32 mouse cellular contexts compared by ENCODE assay signal in genomic region chr3:107629411-107629810, GRCm38 (mm10). TPM values are rescaled to one million over a fixed set of nuclear protein-coding genes. Genes with fewer than 3 reads are reported as not detected.
DNase-seq lines count a peak whose midpoint lies in the region; ATAC-seq and TF ChIP-seq lines count a peak whose summit lies in the region.
"Had no signal": no experiment of that assay in that cellular context is flagged by ENCODE, and none has a peak within 500 bp of the region (broad histone marks: within the 10 kb centered on the region; RNA-seq: fewer than 3 reads in every experiment).

No protein-coding gene starts in this region.

- WGBS in heart, embryonic 10.5 days, result 95% methylated on average over 4 of the region's 4 CpGs
- WGBS in heart, adult 2 months, result 91% methylated on average over 4 of the region's 4 CpGs
- WGBS in midbrain, embryonic 11.5 days, result 92% methylated on average over 4 of the region's 4 CpGs
- 95% methylated on average over 4 of the region's 4 CpGs for WGBS in midbrain, postnatal 0 days

- no peak for TF ChIP-seq EP300 in heart, adult 2 months (IDR thresholded peaks at IDR 0.05; ENCODE audit: insufficient read depth, low read depth, low read length)

- no peak overlapping the region for H3K9ac ChIP-seq in heart, adult 2 months (ENCODE audit: low read depth, low read length)
- H3K9ac ChIP-seq in midbrain, embryonic 11.5 days (ENCODE audit: low read length), result no peak overlapping the region
- no peak overlapping the region for H3K9ac ChIP-seq in midbrain, postnatal 0 days (replicated peaks; ENCODE audit: low read length, poor library complexity, severe bottlenecking)

- no peak for TF ChIP-seq CTCF in heart, adult 2 months (IDR thresholded peaks at IDR 0.05)
- TF ChIP-seq CTCF in midbrain, postnatal 0 days (IDR thresholded peaks at IDR 0.05), result no peak

- TF ChIP-seq POLR2A in heart, adult 2 months (IDR thresholded peaks at IDR 0.05; ENCODE audit: insufficient read depth, low read depth, low read length), result no peak

- ATAC-seq in midbrain, embryonic 11.5 days (ENCODE audit: low FRiP score), result no peak
- ATAC-seq in midbrain, postnatal 0 days (ENCODE audit: low FRiP score), result no peak
- ATAC-seq: inflammation-experienced regulatory T-cells, adult 6 months had no signal

- no peak overlapping the region for H3K4me2 ChIP-seq in midbrain, embryonic 11.5 days
- H3K4me2 ChIP-seq in midbrain, postnatal 0 days (ENCODE audit: low read depth, low read length, poor library complexity, severe bottlenecking), result no peak overlapping the region

- H3K9me3 ChIP-seq in heart, embryonic 10.5 days, result no peaks in the 10 kb centered on the region
- no peaks in the 10 kb centered on the region for H3K9me3 ChIP-seq in midbrain, embryonic 11.5 days (ENCODE audit: control insufficient read depth, low read length)
- H3K9me3 ChIP-seq in midbrain, postnatal 0 days (ENCODE audit: low read length), result no peaks in the 10 kb centered on the region
- H3K9me3 ChIP-seq: embryonic facial prominence, embryonic 10.5 days; heart, embryonic 15.5 days had no signal

- H3K4me3 ChIP-seq in heart, embryonic 10.5 days, result no peak overlapping the region
- H3K4me3 ChIP-seq in heart, adult 2 months, result no peak overlapping the region
- H3K4me3 ChIP-seq in midbrain, embryonic 11.5 days (ENCODE audit: low read depth, low read length), result no peak overlapping the region
- H3K4me3 ChIP-seq in midbrain, postnatal 0 days (ENCODE audit: low read depth, low read length), result no peak overlapping the region

- H3K4me1 ChIP-seq in heart, embryonic 10.5 days, result peaks cover 14% of the 10 kb centered on the region
- H3K4me1 ChIP-seq in heart, adult 2 months (ENCODE audit: control insufficient read depth, insufficient read depth, low read length), result peaks cover 5% of the 10 kb centered on the region
- peaks cover 7% of the 10 kb centered on the region; the same call in 1 of the 2 replicates for H3K4me1 ChIP-seq in midbrain, embryonic 11.5 days (ENCODE audit: control insufficient read depth, insufficient read depth, low read length)
- H3K4me1 ChIP-seq in midbrain, postnatal 0 days (ENCODE audit: insufficient read depth, low read length), result peaks cover 7% of the 10 kb centered on the region

- no peaks in the 10 kb centered on the region for H3K27me3 ChIP-seq in heart, embryonic 10.5 days (ENCODE audit: insufficient read depth, poor library complexity, severe bottlenecking)
- no peaks in the 10 kb centered on the region for H3K27me3 ChIP-seq in heart, adult 2 months (ENCODE audit: control insufficient read depth, insufficient read depth, low read length)
- H3K27me3 ChIP-seq in midbrain, embryonic 11.5 days (ENCODE audit: control insufficient read depth, insufficient read depth, low read length), result no peaks in the 10 kb centered on the region
- H3K27me3 ChIP-seq in midbrain, postnatal 0 days (ENCODE audit: insufficient read depth, low read length), result no peaks in the 10 kb centered on the region
- H3K27me3 ChIP-seq: heart, embryonic 15.5 days had no signal

- peaks cover 46% of the 10 kb centered on the region for H3K36me3 ChIP-seq in heart, embryonic 10.5 days
- H3K36me3 ChIP-seq in heart, adult 2 months (ENCODE audit: control insufficient read depth, insufficient read depth, low read length), result peaks cover 4% of the 10 kb centered on the region; the same call in 1 of the 2 replicates
- H3K36me3 ChIP-seq in midbrain, embryonic 11.5 days (ENCODE audit: control insufficient read depth, insufficient read depth, low read length), result peaks cover 26% of the 10 kb centered on the region
- H3K36me3 ChIP-seq in midbrain, postnatal 0 days (ENCODE audit: insufficient read depth, low read length), result peaks cover 40% of the 10 kb centered on the region

- DNase-seq in heart, embryonic 10.5 days (ENCODE audit: low spot score), result peak; percentile 24
- no peak for DNase-seq in heart, adult 2 months
- DNase-seq in midbrain, embryonic 11.5 days (ENCODE audit: low spot score, missing footprints), result peak; percentile 67
- no peak for DNase-seq in midbrain, postnatal 0 days (ENCODE audit: low spot score)
- peak; percentile 8 to 10 for DNase-seq in urinary bladder, postnatal 4 days (ENCODE audit: low spot score in 2 of 2)
- no peak for DNase-seq in urinary bladder, postnatal 14 days (ENCODE audit: low spot score)
- DNase-seq in cerebellum, postnatal 36 days, result no peak
- DNase-seq: adrenal gland, adult 2 months; cerebellum, adult 11 months; cerebellum, adult 9-11 months; gastrocnemius, postnatal 25 days; heart, postnatal 4 days; kidney, adult 8-10 months; kidney, postnatal 14 days; thymus, postnatal 25 days had no signal

- H3K79me2 ChIP-seq in heart, adult 2 months (replicated peaks; ENCODE audit: control insufficient read depth, insufficient read depth, low read length), result no peaks in the 10 kb centered on the region

- intact Hi-C loops in heart, adult 2 months (cut with DNase I), result no loop called here

- no peak overlapping the region for H3K27ac ChIP-seq in heart, embryonic 10.5 days
- no peak overlapping the region for H3K27ac ChIP-seq in heart, adult 2 months
- H3K27ac ChIP-seq in midbrain, embryonic 11.5 days (ENCODE audit: low read depth, low read length), result no peak overlapping the region
- H3K27ac ChIP-seq in midbrain, postnatal 0 days (ENCODE audit: low read depth, low read length), result no peak overlapping the region
- H3K27ac ChIP-seq: embryonic facial prominence, embryonic 10.5 days; heart, embryonic 15.5 days; macrophage had no signal

RNA-seq across cellular contexts. Expression of gene Gm10961, which starts 1.7 kb away (rescaled TPM):
- polyA plus RNA-seq in heart, embryonic 10.5 days (2016; fragmentation: Nextera tagmentation; extraction: Ambion mirVana), result not detected in 2 replicates
- not detected for total RNA-seq in heart, adult 2 months (2021)
- polyA plus RNA-seq in heart, adult 2 months (2012; rRNA removed), result not detected in 2 replicates
- not detected in 2 replicates for polyA plus RNA-seq in midbrain, embryonic 11.5 days (2014; fragmentation: Nextera tagmentation; extraction: Ambion mirVana)
- total RNA-seq in midbrain, postnatal 0 days (2014; rRNA removed), result not detected in 2 replicates
- polyA plus RNA-seq in midbrain, postnatal 0 days (2015; fragmentation: Nextera tagmentation; extraction: Ambion mirVana), result not detected in 2 replicates
- total RNA-seq: adrenal gland, adult 2 months; adrenal gland, postnatal 4 days; gastrocnemius, postnatal 25 days; heart, adult 8-10 months; heart, postnatal 4 days; layer of hippocampus, adult 2 months; layer of hippocampus, postnatal 25 days; liver, adult 2 months; MEL had no signal
- polyA plus RNA-seq: adrenal gland, adult 2 months; C2C12; cortical plate, adult 2 months; embryonic facial prominence, embryonic 10.5 days; heart, embryonic 15.5 days; inflammation-experienced regulatory T-cells, adult 6 months; limb, embryonic 11.5 days; liver, adult 2 months; liver, embryonic 16.5 days; lung, embryonic 16.5 days; macrophage; spleen, adult 2 months; testis, adult 2 months had no signal

RNA-seq across cellular contexts. Expression of gene Strip1, which starts 2.1 kb away (rescaled TPM):
- 45.1 and 50.1 TPM in 2 replicates for polyA plus RNA-seq in heart, embryonic 10.5 days (2016; fragmentation: Nextera tagmentation; extraction: Ambion mirVana)
- total RNA-seq in heart, adult 2 months (2021), result 10 to 100 TPM; 19.9 to 21.2 TPM
- polyA plus RNA-seq in heart, adult 2 months (2012; rRNA removed), result 35.1 and 46.6 TPM in 2 replicates
- polyA plus RNA-seq in midbrain, embryonic 11.5 days (2014; fragmentation: Nextera tagmentation; extraction: Ambion mirVana), result 87.6 and 90.6 TPM in 2 replicates
- total RNA-seq in midbrain, postnatal 0 days (2014; rRNA removed), result 131 and 142 TPM in 2 replicates
- 120 and 122 TPM in 2 replicates for polyA plus RNA-seq in midbrain, postnatal 0 days (2015; fragmentation: Nextera tagmentation; extraction: Ambion mirVana)

RNA-seq across cellular contexts. Expression of gene Alx3, which starts 34.6 kb away (rescaled TPM):
- 2.3 and 13.0 TPM in 2 replicates for polyA plus RNA-seq in heart, embryonic 10.5 days (2016; fragmentation: Nextera tagmentation; extraction: Ambion mirVana)
- not detected for total RNA-seq in heart, adult 2 months (2021)
- not detected in 2 replicates for polyA plus RNA-seq in heart, adult 2 months (2012; rRNA removed)
- 2.8 and 3.3 TPM in 2 replicates for polyA plus RNA-seq in midbrain, embryonic 11.5 days (2014; fragmentation: Nextera tagmentation; extraction: Ambion mirVana)
- total RNA-seq in midbrain, postnatal 0 days (2014; rRNA removed), result 0.60 and 3.0 TPM in 2 replicates
- 0.63 and 1.3 TPM in 2 replicates for polyA plus RNA-seq in midbrain, postnatal 0 days (2015; fragmentation: Nextera tagmentation; extraction: Ambion mirVana)
- total RNA-seq: adrenal gland, adult 2 months; adrenal gland, postnatal 4 days; gastrocnemius, postnatal 25 days; heart, adult 8-10 months; heart, postnatal 4 days; liver, adult 2 months; MEL had no signal
- polyA plus RNA-seq: adrenal gland, adult 2 months; C2C12; inflammation-experienced regulatory T-cells, adult 6 months; liver, adult 2 months; macrophage; spleen, adult 2 months had no signal

Comparison
In these comparisons a context has a peak if more than half of its experiments do, and no peak if none do; other contexts are left out.
1. DNase-seq: peak in heart, embryonic 10.5 days (single experiment), midbrain, embryonic 11.5 days (single experiment) and urinary bladder, postnatal 4 days (2 of 2); none in heart, adult 2 months (0 of 2), midbrain, postnatal 0 days (single experiment), urinary bladder, postnatal 14 days (single experiment) and cerebellum, postnatal 36 days (0 of 2).